In genomic region chr6:40071007-40071406, GRCm38 (mm10) we compare ENCODE assay signal across 11 mouse cellular contexts.
DNase-seq lines count a peak whose midpoint lies in the region; ATAC-seq and TF ChIP-seq lines count a peak whose summit lies in the region.
"Had no signal": no experiment of that assay in that cellular context is flagged by ENCODE, and none has a peak within 500 bp of the region (broad histone marks: within the 10 kb centered on the region; RNA-seq: fewer than 3 reads in every experiment).

No protein-coding gene starts in this region.

- peaks cover 4% of the 10 kb centered on the region; the same call in 1 of the 2 replicates for H3K4me1 ChIP-seq in hindbrain, postnatal 0 days (ENCODE audit: insufficient read depth, low read length)

- no peaks in the 10 kb centered on the region for H3K9me3 ChIP-seq in hindbrain, postnatal 0 days (ENCODE audit: low read length)
- H3K9me3 ChIP-seq: embryonic facial prominence, embryonic 13.5 days had no signal

- 61% methylated on average over 3 of the region's 3 CpGs for WGBS in hindbrain, postnatal 0 days

- no peak overlapping the region for H3K9ac ChIP-seq in hindbrain, postnatal 0 days (replicated peaks; ENCODE audit: low read length)
- H3K9ac ChIP-seq: embryonic facial prominence, embryonic 13.5 days; liver, postnatal 0 days had no signal

- H3K27me3 ChIP-seq in hindbrain, postnatal 0 days (ENCODE audit: insufficient read depth, low read length), result no peaks in the 10 kb centered on the region
- H3K27me3 ChIP-seq: embryonic facial prominence, embryonic 13.5 days had no signal

- peak; percentile 39 for ATAC-seq in hindbrain, postnatal 0 days
- ATAC-seq: liver, postnatal 0 days had no signal

- no peak overlapping the region for H3K4me3 ChIP-seq in hindbrain, postnatal 0 days (ENCODE audit: low read length)
- H3K4me3 ChIP-seq: embryonic facial prominence, embryonic 13.5 days had no signal

- peak; percentile 4 to 8 for DNase-seq in heart, postnatal 10 days
- no peak for DNase-seq in heart, postnatal 36 days
- peak; percentile 57 for DNase-seq in right cerebral cortex, adult 18-20 months
- no peak for DNase-seq in right cerebral cortex, postnatal 4 days
- DNase-seq in hindbrain, postnatal 0 days (ENCODE audit: low spot score), result peak; percentile 28
- DNase-seq in skeletal muscle tissue, adult 2 months (ENCODE audit: low read depth, low spot score), result peak; percentile 25
- no peak for DNase-seq in ovary, adult 18-20 months (ENCODE audit: low spot score)
- DNase-seq in heart, adult 18-20 months, result no peak
- DNase-seq: adrenal gland, adult 2 months; liver, postnatal 0 days had no signal

- no peak overlapping the region for H3K4me2 ChIP-seq in hindbrain, postnatal 0 days (ENCODE audit: low read depth, low read length)
- H3K4me2 ChIP-seq: embryonic facial prominence, embryonic 13.5 days had no signal

- no peaks in the 10 kb centered on the region for H3K36me3 ChIP-seq in hindbrain, postnatal 0 days (ENCODE audit: insufficient read depth, low read length)
- H3K36me3 ChIP-seq: embryonic facial prominence, embryonic 13.5 days had no signal

- no peak for TF ChIP-seq CTCF in hindbrain, postnatal 0 days (IDR thresholded peaks at IDR 0.05; ENCODE audit: low read depth)

- H3K27ac ChIP-seq in hindbrain, postnatal 0 days, result no peak overlapping the region
- H3K27ac ChIP-seq: embryonic facial prominence, embryonic 13.5 days had no signal

- intact Hi-C loops in heart, postnatal 10 days (cut with DNase I), result no loop called here
- intact Hi-C loops in heart, postnatal 36 days (cut with DNase I), result no loop called here

Comparison
In these comparisons a context has a peak if more than half of its experiments do, and no peak if none do; other contexts are left out.
1. DNase-seq: peak in heart, postnatal 10 days (2 of 2), right cerebral cortex, adult 18-20 months (single experiment), hindbrain, postnatal 0 days (single experiment) and skeletal muscle tissue, adult 2 months (single experiment); none in heart, postnatal 36 days (0 of 2), right cerebral cortex, postnatal 4 days (single experiment), ovary, adult 18-20 months (single experiment) and heart, adult 18-20 months (0 of 2).